Mouse (Mus musculus) C2C12 (cell line): Measurements from ENCODE around the gene Mtcl1. TPM values are rescaled to one million over a fixed set of nuclear protein-coding genes. Genes with fewer than 3 reads are reported as not detected.
A peak's percentile ranks its signal among the peaks of the same experiment; 100 is the strongest.

Source experiments
- H3K27me3 ChIP-seq: one replicate; pipeline ENCODE4 v1.6.1; 2011; ENCODE audit not compliant: control insufficient read depth, insufficient read depth, insufficient read length
- H3K36me3 ChIP-seq: one replicate; pipeline ENCODE4 v1.6.1; 2011; ENCODE audit not compliant: control insufficient read depth, insufficient read depth
- H3K4me3 ChIP-seq: one replicate; pipeline ENCODE4 v1.5.1; 2011; ENCODE audit warnings: mild to moderate bottlenecking, control low read depth; ENCODE audit not compliant: poor library complexity, insufficient read depth, severe bottlenecking
- H3K79me2 ChIP-seq: one replicate; pipeline ENCODE4 v1.6.1; 2011; ENCODE audit not compliant: control insufficient read depth, insufficient read depth
- H3K79me3 ChIP-seq: one replicate; pipeline ENCODE4 v1.6.1; 2011; ENCODE audit warnings: low read depth, control low read depth
- H3ac ChIP-seq: one replicate; pipeline ENCODE3; 2011; ENCODE audit warnings: low read depth; ENCODE audit not compliant: control insufficient read depth, insufficient read length
- CEBPB ChIP-seq: IDR thresholded peaks from one replicate; pipeline ENCODE4 v1.6.1; 2011; ENCODE audit warnings: low read depth, mild to moderate bottlenecking, control low read depth, moderate library complexity
- CTCF ChIP-seq: IDR thresholded peaks from one replicate; pipeline ENCODE4 v1.5.1; 2011; ENCODE audit not compliant: control insufficient read depth, insufficient read depth, insufficient read length
- FOSL1 ChIP-seq: IDR thresholded peaks from one replicate; pipeline ENCODE4 v1.8.0; 2011; ENCODE audit warnings: mild to moderate bottlenecking, low read length; ENCODE audit not compliant: poor library complexity, insufficient read depth, severe bottlenecking
- MAX ChIP-seq: IDR thresholded peaks from one replicate; pipeline ENCODE4 v1.6.1; 2011; ENCODE audit warnings: mild to moderate bottlenecking, control low read depth
- MYOD1 ChIP-seq: IDR thresholded peaks from one replicate; pipeline ENCODE4 v1.6.1; 2011; ENCODE audit warnings: low read depth; ENCODE audit not compliant: control insufficient read depth, insufficient read length
- MYOG ChIP-seq: IDR thresholded peaks from one replicate; pipeline ENCODE4 v1.6.1; 2011; ENCODE audit not compliant: control insufficient read depth, insufficient read length; ENCODE audit errors: extremely low read depth
- USF1 ChIP-seq: IDR thresholded peaks from one replicate; pipeline ENCODE4 v1.6.1; 2011; ENCODE audit warnings: low read depth, mild to moderate bottlenecking, control low read depth, moderate library complexity
- polyA plus RNA-seq: library from polyadenylated mRNA; unstranded; fragments of >200 nt; fragmentation: generic; extraction: Trizol; gene quantifications from one replicate; pipeline ENCODE4 v1.2.1, GENCODE M21; 2012; ENCODE audit warnings: missing spikeins

Gene Mtcl1
- polyA plus RNA-seq, 1 experiment = 15.1 TPM

DNA sequence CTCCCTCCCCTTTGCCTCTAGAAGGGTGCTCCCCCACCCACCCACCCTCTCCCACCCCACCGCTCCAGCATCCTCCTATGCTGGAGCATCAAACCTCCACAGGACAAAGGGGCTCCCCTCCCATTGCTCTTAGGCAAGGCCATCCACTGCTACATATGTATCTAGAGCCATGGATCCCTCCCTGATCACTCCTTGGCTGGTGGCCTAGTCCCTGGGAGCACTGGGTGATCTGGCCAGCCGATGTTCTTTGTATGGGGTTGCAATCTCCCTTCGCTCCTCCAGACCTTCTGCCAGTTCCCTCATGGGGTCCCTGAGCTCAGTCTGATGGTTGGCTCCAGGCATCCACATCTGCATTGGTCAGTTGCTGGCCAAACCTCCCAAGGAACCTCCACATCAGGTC lies 151.8 kb downstream of the Mtcl1 start:
- Histone ChIP-seq H3K79me2 (no peaks in the 10 kb centered on the region), H3K27me3 (no peaks in the 10 kb centered on the region), H3K4me3 (no peak overlapping the region), H3K36me3 (no peaks in the 10 kb centered on the region), H3K79me3 (no peaks in the 10 kb centered on the region), H3ac (no peak overlapping the region)
- TF ChIP-seq FOSL1 (no peak), MYOD1 (no peak), USF1 (no peak), MAX (no peak), CEBPB (no peak), MYOG (no peak), CTCF (no peak)

DNA sequence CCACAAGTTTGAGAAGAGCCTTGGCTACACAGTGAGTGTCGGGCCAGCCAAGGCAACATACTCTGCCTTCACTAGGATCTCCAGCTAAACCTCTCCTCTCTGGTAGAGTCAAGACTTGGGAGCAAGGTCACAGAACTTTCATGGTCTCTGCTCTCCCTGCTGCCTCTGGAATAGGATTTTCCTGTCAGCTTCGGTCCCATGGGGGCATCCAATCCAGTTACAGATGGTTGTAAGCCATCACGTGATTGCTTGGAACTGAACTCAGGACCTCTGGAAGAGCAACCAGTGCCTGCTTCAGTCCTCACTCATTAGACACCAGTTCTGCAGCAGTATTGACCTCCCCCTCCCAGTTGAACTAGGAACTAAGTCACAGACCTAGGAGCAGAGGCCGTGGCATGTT lies 156.0 kb downstream of the Mtcl1 start:
- Histone ChIP-seq H3K27me3 (no peaks in the 10 kb centered on the region), H3K79me3 (no peaks in the 10 kb centered on the region), H3K36me3 (no peaks in the 10 kb centered on the region), H3K79me2 (no peaks in the 10 kb centered on the region), H3K4me3 (no peak overlapping the region), H3ac (no peak overlapping the region)
- TF ChIP-seq USF1 (peak; percentile 6), CTCF (no peak)

DNA sequence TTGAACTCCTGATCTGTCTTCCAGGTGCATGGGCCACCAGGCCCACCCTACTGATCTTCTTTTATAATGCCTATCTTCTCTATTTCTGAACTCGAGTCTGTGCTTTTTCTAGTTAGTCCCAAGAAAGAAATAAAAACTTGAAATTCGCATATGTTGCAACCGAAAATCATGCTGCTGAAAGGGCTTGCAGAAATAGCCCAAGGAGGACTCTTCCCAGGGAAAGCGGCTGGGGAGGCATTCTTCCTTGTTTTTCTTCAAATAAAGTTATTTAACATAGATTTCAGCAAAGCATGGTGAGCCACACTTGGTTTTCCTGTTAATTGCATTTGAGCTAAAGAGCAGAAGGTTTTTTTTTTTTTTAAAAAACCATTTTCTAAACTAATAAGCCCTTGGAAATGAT lies 159.7 kb downstream of the Mtcl1 start:
- no peaks in the 10 kb centered on the region for H3K79me2 ChIP-seq
- no peaks in the 10 kb centered on the region for H3K36me3 ChIP-seq
- no peaks in the 10 kb centered on the region for H3K27me3 ChIP-seq
- no peak overlapping the region for H3ac ChIP-seq
- H3K4me3 ChIP-seq = no peak overlapping the region
- no peaks in the 10 kb centered on the region for H3K79me3 ChIP-seq
- no peak for TF ChIP-seq USF1
- TF ChIP-seq MAX = no peak
- TF ChIP-seq MYOG = no peak
- TF ChIP-seq MYOD1 = no peak
- no peak for TF ChIP-seq CEBPB
- no peak for TF ChIP-seq CTCF
- no peak for TF ChIP-seq FOSL1

Other genes with a start within 250 kb of the Mtcl1 start
- gene Rab12, start 70.0 kb upstream of the Mtcl1 start, polyA plus RNA-seq = 32.4 TPM
- gene Themis3, start 144.9 kb upstream of the Mtcl1 start, polyA plus RNA-seq = not detected